Mouse (Mus musculus): ENCODE measurements around the gene Tpcn1. TPM values are rescaled to one million over a fixed set of nuclear protein-coding genes. Genes with fewer than 3 reads are reported as not detected.

Tpcn1 gene
- polyA plus RNA-seq, 2 experiments from 2014 or later = 14.7 to 17.4 TPM

DNA sequence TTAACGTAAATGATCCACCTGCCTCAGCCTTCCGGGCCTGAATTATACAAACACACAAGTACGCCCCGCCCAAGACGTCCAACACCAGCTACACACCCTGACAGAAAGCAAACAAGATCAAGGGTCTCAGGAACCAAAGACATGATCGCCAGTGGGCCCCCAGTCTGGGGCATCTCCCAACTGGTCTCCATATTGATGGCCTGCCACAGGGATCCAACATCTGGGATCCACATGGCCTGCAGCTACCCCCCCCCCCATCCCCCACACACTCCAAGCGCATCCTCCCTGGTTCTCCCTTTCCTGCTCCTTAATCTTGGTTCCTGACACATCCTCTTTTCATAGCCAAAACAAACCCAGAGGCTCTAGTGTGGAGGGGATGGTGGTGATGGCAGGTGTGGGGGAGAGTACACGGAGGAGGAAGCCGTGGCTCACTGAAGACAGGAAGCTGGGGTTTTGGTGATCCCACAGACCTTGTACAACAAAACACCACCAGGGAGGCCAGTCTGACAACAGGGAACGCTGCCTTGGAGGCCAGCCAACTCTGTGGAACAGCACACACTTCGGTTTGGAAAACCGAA, 9.9 kb downstream of the Tpcn1 start:
- peak; percentile 78 for ATAC-seq

DNA sequence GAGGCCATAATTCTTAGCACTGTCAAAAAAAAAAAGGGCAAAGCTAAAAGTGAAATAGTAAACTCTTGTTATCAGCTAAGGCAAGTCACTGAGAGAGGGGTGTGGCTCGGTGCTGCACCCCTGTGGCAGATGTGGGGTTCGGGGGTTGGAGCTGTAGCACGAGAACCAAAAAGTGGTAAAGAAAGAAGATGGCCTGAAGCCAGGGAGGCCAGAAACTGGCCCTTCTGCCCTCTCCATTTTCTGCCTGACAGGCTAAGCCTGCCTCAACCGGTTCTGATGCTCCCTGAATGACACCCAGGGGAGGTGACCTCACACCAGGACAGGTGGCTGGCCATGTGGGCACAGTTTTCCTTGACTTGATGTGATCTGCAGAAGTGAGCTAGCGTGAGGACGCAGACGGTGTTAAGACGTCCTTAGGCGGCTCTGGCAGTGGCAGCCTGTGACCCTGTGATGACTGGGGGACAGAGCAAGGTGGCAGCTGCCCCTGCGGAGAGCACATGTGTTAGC, 10.5 kb downstream of the Tpcn1 start:
- ATAC-seq = peak; percentile 40

DNA sequence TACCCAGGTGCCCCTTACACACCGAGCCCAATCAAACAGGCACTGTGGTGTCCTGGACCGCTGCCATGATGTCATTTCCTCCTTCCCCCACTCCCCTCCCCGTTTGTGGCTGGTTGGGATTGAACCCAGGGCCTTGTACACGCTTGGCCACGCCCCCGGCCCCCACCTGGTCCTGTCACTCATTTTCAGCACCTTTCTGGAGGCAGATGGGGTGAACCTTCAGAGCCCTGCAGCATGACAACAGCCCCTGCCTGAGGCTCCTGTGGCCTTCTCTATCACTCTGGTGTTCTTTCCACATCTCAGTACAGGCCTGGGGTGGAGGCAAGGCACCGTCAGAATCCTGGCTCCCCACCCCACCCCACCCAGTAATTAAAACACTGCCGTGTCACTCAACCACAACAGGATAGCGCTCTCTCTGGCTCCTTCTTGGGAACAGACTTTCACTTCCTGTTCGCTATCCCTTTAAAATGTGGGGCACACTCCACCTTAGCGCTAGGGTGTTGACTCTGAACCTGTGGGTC, 11.6 kb downstream of the Tpcn1 start:
- ATAC-seq = peak; percentile 22

DNA sequence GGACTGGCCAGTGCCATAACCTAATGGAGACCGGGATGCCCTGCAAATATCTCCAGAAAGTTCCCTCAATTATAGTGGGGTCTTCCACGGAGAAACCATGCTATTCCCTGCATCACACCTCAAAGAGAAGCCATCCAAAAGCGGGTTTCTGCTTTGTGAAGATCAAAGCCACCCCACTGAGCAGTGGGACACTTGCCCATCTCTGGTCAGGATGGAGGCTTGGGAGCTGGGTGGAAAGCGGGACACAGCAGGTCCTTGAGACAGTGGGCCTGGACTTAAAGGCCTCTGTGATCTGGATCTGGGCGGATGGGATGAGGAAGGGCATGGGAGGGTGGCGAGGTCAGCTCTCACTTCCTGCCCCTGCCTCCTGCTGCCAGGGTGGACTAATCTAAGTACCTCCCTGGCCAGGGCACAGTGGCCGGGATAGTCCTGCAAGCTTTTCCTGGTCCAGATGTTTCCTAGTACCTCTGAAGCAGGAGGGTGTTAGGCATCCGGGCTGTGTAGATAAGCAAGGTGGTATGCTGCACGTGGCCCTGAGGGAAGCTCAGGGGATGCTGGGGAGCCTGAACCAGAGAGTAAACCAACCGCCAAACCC, 13.9 kb downstream of the Tpcn1 start:
- ATAC-seq = no peak

DNA sequence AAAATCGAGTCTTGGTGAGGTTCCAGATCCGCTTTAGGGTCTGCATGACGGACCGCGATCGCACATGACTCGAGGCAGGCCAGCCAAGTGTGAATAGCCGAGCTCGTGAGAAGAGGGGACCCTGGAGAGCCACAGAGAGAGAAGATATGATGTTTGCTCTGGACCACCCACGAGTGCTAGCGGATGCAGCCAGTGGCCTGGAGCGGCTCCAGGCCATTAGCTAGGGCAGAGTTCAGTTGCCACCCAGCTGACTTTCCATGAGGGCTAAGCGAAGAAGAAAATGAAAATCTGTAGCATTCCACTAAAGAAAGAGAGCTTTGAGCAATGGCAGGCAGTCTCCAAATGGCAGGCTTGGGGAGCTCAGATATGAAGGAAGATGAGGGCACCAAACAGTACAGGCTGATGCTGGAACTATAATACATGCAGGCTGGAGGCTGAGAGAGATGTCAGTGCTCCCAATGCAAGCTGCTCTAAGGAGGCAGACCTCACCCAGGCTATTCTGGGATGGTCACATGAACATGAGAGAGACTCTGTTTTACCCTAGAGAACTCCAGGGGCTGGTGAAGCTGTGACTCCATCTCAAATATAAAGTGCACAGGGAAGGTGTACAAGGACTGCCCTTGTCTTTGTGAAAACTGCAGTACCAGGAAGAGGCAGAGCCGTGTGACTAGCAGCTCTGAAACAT, 17.3 kb downstream of the Tpcn1 start:
- ATAC-seq = no peak

DNA sequence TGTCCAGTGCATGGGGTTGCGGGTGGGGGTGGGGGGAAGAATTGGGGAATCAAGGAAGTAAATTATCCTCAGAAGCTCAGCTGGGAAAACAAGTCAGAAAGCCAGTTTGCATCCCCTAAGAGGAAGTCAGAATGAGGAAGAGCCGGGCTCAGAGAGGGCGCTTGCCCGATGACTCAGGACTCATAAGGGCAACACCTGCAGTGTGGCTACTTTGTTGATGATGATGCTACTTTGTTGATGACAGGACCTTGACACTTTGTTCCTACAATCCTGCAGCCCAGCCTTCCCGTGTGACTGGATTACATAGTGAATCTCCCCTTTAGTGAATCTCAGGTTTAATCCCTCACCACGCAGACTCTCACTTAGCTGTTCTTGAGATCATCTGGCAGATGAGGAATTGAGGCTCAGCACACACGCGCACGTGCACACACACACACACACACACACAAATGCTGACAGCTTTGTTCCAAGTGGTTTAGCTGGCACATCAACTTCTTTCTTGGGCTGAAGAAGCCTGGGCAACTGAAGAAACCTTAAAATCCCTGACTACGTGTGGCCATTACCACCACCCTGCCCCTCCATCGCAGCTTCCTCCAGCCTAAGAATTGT, 18.1 kb downstream of the Tpcn1 start:
- no peak for ATAC-seq

DNA sequence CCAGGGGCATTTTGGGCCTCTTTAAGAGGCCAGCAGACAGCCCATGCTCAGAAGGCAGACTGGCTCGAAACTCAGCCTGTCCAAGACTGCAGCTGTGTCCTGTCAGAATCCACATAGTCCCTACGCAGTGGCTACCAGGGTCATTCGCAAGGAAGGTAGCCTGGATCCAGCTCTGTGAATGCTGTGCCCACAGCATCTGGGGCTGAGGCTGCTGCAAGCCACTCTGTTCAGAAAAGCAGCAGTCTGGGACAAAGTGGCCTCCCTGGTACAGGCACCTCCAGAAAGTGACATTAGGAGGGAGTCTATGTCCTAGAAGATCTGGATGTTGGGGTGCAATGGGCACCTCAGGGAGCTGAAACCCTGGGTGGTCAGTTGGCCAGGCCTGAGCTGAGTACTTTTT, 18.7 kb downstream of the Tpcn1 start:
- no peak for ATAC-seq

DNA sequence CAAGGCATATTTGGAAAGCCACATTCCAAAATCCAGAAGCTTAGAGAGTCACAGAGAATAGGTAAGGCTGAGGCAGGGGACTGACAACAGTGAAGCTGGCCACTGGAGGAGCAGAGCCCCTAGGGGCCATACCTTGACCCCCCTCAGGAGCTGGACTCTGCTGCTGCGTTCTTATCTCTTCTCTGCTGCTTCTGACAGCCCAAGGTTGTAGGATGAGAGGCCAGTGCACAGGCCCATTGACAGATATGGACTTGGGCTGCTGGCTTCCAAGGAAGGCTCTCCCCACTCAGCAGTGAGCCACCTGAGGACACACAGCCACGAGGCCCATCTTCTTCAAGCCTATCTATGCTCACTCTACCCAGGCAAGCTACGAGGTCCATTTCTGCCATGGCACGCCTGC, 19.5 kb downstream of the Tpcn1 start:
- no peak for ATAC-seq

DNA sequence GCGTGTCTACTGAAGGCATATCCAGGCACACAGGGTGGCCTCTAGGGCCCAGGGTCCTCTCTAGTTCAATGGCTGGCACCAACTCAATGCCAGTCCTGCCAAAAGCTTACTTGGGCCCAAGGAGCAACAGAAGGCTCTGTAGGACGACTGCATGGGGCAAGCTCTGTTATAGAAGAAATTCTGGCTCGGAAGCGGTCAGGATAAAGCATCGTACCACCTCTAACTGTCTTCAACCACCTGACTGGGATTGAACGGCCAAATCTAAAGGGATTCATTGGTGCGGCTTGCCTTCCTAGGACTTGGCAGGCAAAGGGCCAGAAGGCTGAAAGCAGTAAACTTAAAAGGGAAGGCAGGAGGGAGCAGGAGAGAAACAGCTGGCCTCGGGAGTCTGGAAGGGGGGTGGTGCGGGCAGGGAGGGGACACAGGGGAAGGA, 20.1 kb downstream of the Tpcn1 start:
- ATAC-seq = no peak

DNA sequence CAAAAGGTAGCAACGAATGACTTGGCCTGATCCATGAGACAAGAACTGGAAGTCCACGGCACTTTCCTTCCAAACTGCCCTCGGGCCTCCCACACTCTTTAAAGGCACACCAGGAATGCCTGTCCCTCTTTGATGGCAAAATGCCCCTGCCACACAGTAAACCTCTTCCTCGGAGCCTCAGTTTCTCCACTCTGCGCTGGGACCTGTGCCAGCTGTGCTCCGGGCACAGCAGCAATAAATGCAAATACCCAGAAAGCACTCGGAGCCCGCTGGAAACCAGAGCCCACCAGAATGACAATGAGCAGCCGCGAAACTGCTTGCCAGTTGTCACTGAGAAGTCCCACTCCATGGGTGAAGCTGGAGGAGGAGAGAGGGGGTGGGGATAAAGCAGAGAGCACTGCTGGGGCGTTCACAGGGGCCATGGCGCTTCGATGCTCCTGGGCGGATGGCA, 20.7 kb downstream of the Tpcn1 start:
- ATAC-seq = no peak

DNA sequence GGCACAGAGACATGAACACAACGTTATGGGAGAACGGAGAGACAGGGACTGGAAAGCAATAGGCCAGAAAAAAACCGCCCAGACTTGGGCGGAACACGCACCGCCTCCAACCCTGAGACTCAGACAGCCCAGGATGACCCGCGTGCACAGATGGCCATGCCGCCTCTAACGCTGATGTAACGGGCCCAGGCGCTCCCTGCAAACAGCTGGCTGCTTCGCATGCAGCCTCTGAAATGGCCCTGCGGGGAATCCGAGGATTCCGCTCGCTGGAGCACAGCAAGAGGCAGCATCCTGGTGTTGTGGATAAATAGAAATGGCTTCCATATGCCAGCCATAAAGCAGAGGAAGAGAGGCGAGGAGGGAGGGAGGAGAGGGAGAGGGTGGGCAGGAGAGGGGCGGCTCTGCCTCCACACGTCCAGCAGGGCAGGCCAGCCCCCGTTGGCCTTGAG, 21.2 kb downstream of the Tpcn1 start:
- no peak for ATAC-seq

DNA sequence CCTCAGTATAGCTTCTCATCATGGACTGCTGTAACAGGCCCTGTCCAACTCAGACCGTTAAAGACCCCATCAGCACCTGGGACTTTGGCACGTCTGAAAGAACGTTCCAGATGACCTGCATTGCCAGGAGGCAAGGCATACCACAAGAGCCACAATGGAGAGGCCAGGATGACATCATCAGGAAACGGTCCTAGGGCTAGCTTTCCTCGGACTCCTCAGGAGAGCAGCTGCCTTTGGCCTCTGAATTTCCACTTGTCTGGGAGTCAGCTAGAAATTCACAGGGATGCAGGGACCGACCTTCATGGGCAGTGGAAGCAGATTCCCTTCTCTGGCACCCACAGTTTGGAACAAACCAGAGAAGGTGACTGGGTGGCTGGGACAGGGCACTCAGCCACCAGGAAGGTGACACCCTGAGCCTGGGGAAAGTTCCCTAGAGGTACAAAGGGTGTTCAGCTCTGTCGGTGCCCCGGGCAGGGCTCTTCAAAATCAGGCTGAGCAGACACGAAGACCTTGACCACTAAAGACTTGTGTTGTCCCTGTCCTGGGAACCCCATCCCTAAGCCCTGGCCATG, 21.7 kb downstream of the Tpcn1 start:
- no peak for ATAC-seq

DNA sequence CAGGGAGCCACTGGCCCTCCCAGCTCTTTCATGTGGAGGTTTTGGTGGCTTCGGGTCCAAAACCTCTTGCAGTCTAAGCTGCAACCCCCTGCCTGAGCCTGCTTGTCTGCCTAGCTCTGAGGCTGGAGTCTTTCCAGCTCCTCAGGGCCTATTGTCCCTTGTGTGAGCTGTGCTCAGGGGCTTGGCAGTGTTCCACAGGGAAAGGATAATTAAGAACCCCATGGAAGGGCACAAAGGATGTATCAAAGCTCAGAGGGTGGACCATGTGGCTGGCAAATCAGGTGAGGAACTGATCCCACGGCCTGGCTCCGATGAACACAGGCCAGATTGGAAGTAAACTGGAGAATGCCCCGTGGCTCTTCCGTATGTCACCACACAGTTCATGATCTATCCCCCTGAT, 22.4 kb downstream of the Tpcn1 start:
- no peak for ATAC-seq

DNA sequence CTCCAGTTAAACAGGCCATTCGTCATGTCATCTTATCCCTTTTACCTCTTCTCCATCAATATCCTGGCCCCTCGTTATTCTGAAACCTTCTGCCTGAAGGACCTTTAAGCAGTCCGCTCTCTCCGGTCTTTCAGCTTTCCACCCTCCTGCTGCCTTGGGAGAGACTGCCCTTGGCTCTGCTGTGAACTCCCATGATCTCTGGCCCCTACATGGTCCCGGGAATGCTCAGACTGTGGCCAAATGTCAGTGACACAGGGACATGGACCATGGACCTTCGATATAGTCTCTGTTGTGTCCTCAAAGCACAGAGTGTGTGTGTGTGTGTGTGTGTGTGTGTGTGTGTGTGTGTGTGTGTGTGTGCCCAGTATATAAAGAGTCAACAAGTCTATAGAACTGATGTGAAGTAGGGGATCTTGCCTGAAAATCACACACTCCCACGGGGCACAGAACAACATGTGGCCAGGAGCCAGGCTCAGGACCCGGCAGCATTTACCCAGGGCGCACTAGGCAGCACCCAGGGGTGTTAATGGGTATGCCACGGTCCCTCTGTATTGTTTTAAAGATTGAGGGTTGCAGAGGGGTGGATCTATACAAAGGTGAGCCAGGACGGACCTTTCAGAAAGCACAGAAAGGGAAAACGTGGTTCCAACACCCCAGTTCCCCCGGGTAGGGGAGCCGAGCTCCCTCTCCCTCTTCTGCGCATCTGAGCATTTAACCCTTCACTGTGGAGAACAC, 23.1 kb downstream of the Tpcn1 start:
- no peak for ATAC-seq

DNA sequence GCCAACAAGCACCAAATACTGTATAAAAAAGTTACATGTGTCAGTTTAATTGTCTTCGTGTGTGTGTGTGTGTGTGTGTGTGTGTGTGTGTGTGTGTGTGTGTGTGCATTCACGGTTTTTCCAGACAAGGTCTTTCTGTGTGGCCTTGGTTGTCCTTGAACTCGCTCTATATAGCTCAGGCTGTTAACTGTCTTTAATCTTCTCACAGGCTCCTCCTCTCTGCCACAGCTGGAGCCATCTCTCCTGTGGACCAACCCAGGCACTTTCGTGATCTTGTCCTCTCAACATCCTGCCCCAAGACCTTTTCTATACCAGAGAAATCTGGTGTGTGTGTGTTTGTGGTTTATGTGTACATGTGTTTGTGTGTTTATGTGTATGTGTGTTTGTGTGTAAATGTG, 24.6 kb downstream of the Tpcn1 start:
- no peak for ATAC-seq

DNA sequence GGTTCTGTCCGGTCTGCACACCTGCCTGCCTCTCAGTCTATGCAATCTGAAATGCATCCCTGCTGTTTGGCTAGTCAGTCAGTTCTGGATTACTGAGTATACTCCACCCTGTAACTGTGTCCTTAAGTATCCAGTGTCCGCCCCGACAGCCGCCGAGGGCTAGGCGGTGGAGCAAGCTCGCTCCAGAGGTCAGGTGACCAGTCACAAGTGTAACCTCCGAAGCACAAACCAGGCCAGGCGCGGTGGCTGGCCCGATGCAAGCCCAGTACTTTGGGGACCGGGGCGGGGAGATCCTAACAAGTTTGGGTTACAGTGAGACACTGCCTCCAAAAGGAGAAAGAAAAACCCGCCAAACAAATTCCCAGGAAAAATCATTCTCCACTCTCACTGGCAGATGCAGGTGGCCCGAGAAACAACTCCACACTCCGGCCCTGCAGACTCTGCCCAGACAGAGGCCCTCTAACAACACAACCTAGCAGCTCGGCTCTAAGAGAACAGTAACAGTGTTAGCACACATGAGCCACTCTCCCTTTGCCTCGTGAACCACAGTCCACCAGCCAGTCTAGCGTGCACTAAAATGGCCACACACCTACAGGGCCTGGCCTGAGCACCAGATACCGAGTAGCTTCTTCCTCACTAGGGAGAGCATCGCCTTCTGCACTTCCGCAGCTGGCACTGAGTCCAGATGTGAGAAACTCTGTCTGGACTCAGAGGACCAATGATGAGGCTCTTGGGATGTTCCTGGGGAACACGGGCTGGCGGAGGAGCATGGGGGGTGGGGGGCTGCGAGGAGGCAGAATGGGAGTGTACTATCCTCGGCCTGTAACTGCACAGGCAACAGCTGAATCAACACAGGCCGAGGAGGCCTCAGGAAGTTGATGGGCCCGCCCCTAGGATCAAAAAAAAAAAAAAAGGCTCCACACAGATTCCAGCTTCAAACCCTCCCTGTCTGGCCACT, 25.2 kb downstream of the Tpcn1 start:
- ATAC-seq = no peak

DNA sequence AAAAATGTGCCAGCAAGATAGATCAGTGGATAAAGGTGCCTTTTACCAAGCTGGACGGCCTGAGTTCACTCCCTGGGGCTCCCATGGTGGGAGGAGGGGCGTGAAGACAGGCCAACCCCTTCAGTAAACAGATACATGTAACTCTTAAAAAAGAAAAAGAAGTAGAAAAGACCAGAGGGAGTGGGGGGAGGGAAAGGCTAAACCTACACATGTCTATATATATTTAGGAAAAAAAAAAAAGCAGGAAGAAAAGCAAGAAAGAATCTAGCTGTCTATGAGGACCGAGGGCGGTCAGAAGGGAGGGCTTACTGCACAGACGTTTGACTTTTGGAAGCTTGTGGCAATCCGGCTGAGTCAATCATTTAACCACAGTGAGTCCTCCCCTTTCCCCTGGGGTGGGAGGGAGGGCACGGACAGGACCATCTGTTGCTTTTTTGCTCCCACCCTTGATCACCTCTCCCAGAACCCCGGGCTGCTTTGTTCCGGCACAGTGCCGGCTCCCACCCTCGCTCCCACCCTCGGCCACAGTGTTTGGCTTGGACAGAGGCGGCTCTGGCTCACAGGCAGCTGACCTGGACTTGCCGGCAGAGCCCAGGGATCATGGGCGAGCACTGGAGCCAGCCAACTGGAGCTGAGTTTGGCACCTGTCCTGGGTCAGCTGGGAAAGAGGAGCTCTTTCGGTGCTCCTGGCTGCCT, 27.7 kb downstream of the Tpcn1 start:
- no peak for ATAC-seq

DNA sequence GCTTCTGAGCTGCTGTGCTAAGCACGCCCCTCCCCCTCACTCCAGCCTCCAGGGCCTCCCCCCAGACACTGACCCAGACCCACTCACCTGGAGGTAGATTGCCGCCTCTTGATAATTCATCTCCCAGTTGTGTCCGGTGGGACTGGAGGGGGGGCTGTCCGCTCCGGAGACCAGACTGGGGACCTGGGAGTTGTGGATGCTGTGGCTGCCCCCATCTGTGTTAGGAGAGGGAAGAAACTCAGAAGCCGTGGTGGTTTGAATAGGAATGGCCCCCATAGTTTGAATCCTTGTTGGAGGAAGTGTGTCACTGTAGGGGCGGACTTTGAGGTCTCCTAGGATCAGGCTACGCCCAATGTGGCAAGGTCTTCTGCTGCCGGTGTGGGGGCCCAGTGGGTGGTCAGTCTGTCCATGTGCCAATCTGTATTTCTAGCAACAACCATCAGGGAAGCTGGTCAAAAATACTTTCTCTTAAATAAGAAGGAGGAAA, 28.3 kb downstream of the Tpcn1 start:
- ATAC-seq = no peak

DNA sequence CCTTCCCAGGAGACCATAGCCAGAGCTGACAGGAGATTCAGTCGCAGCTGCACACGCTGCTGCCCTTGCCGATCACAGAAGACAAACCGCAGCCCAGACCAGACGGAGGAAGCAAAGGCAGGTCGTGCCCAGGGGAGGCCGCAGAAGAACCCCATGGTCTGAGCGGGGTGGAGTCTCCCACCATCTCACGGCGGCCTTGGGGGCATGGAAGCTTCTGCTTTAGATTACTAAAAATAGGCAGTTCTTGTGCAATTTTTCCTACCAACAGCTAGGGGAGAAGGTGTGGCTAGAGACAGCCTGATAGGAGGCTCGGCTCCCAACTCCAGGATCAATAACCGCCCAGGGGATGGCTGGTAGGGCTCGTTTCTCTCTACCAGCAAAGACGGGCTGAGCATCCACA, 29.7 kb downstream of the Tpcn1 start:
- no peak for ATAC-seq

DNA sequence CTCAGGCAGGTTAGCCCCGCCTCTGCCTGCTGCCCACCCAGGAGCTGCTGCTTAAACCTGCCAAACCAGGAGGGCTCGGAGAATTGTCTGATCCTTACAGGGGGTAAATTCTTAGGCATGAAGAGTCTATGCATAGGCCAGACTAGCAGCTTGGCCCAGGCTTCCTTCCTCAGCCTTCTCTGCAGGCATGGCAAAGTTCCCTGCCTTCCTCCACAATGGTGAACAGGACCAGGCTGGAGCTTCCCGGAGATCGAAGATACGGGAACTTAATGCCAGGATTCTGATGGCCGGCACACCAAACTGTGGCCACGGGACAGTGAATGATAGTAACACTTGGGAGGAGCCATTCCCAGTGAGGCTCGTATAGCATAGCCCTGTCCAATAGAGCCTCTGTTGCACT, 30.4 kb downstream of the Tpcn1 start:
- ATAC-seq = no peak

Measured in CD4-positive, CD25-positive, alpha-beta regulatory T cell, adult 4 months (primary cell).